Mouse (Mus musculus): Measurements from ENCODE around the gene Nip7.
"Not testable (repeated sequence)": the region's sequence is repeated elsewhere in the genome, so short reads cannot be mapped to it uniquely, and the experiment has no call there.

Nip7 gene

GRCm38 (mm10) chr8:107056076-107056972 lies at the start of gene Nip7, which contains the start of gene Cog8:
TSS of gene Nip7 (plus strand) at chr8:107056877.
TSS of gene Cog8 (minus strand) at chr8:107056689.
- DNase-seq (ENCODE audit: low read depth), result peak; percentile 98

- DNase-seq (ENCODE audit: low read depth), result no peak
Observed at GRCm38 (mm10) chr8:107007795-107008194, 48.9 kb upstream of the Nip7 start.

GRCm38 (mm10) chr8:107012666-107013065 lies 44.0 kb upstream of the Nip7 start:
- DNase-seq (ENCODE audit: low read depth), result no peak

GRCm38 (mm10) chr8:107014915-107015314 lies 41.8 kb upstream of the Nip7 start:
- no peak for DNase-seq (ENCODE audit: low read depth)

GRCm38 (mm10) chr8:107023479-107023878 lies 33.2 kb upstream of the Nip7 start:
- DNase-seq (ENCODE audit: low read depth), result no peak

- no peak for DNase-seq (ENCODE audit: low read depth)
Observed at GRCm38 (mm10) chr8:107029310-107029709, 27.4 kb upstream of the Nip7 start.

GRCm38 (mm10) chr8:107030058-107030457 lies 26.6 kb upstream of the Nip7 start:
- DNase-seq (ENCODE audit: low read depth), result peak; percentile 32

- DNase-seq (ENCODE audit: low read depth), result peak; percentile 96
Observed at GRCm38 (mm10) chr8:107030650-107031576, 25.8 kb upstream of the Nip7 start, which contains the start of gene Vps4a. TSS of gene Vps4a (plus strand) at chr8:107031222.

- DNase-seq (ENCODE audit: low read depth), result no peak
Observed at GRCm38 (mm10) chr8:107031577-107032090, 25.0 kb upstream of the Nip7 start.

- DNase-seq (ENCODE audit: low read depth), result not testable (repeated sequence)
Observed at GRCm38 (mm10) chr8:107033609-107034008, 23.1 kb upstream of the Nip7 start.

- DNase-seq (ENCODE audit: low read depth), result no peak
Observed at GRCm38 (mm10) chr8:107035641-107036040, 21.0 kb upstream of the Nip7 start.

- DNase-seq (ENCODE audit: low read depth), result no peak
Observed at GRCm38 (mm10) chr8:107036626-107037025, 20.1 kb upstream of the Nip7 start.

GRCm38 (mm10) chr8:107040632-107041031 lies 16.0 kb upstream of the Nip7 start:
- DNase-seq (ENCODE audit: low read depth), result no peak

GRCm38 (mm10) chr8:107045478-107045877 lies 11.2 kb upstream of the Nip7 start:
- DNase-seq (ENCODE audit: low read depth), result no peak

- DNase-seq (ENCODE audit: low read depth), result no peak
Observed at GRCm38 (mm10) chr8:107046976-107047375, 9.7 kb upstream of the Nip7 start.

- peak; percentile 88 for DNase-seq (ENCODE audit: low read depth)
Observed at GRCm38 (mm10) chr8:107048061-107048941, 8.4 kb upstream of the Nip7 start, which contains the start of gene Pdf. TSS of gene Pdf (minus strand) at chr8:107048614.

- no peak for DNase-seq (ENCODE audit: low read depth)
Observed at GRCm38 (mm10) chr8:107049480-107049879, 7.2 kb upstream of the Nip7 start.

GRCm38 (mm10) chr8:107052046-107052445 lies 4.6 kb upstream of the Nip7 start:
- DNase-seq (ENCODE audit: low read depth), result no peak

GRCm38 (mm10) chr8:107056973-107057369 lies 294 bp downstream of the Nip7 start:
- no peak for DNase-seq (ENCODE audit: low read depth)

GRCm38 (mm10) chr8:107062613-107063012 lies 5.9 kb downstream of the Nip7 start:
- no peak for DNase-seq (ENCODE audit: low read depth)
